Mouse (Mus musculus): ENCODE measurements around the gene Serpina3m. TPM values are rescaled to one million over a fixed set of nuclear protein-coding genes. Genes with fewer than 3 reads are reported as not detected.

Gene Serpina3m
- polyA plus RNA-seq (2014; fragmentation: Illumina TruSeq; extraction: RNeasy Lipid Tissue Mini Kit (QIAGEN cat#74804); ENCODE audit: low read depth, low replicate concordance): not detected

DNA sequence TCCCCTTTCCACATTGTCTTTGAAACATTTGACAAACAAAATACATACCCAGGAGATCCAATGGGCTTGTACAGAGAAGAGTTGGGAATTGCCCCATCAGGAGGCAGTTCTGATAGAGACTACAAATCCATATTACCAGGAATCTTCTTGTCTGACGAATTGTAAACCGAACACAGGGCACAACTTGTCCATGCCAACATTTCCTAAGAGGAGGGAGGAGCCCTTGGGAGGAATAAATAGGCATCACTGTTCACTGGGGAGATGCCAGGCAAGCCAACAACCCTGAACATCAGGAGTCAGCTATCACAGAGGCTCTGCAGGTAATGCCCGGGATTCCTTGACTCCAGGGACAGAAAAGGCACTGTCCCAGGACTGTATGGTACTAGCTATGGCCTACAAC lies at the start of gene Serpina3m, which contains the start of gene Serpina3k:
TSS of gene Serpina3m (plus strand) at position 261 of the 400 bp plus-strand sequence.
TSS of gene Serpina3k (plus strand) at position 261 of the 400 bp plus-strand sequence.

GRCm38 (mm10) chr12:104314253-104314652 lies 24.0 kb upstream of the Serpina3m start, which contains the start of gene Serpina3j:
Serpina3j (plus strand) TSS chr12:104314553.

DNA sequence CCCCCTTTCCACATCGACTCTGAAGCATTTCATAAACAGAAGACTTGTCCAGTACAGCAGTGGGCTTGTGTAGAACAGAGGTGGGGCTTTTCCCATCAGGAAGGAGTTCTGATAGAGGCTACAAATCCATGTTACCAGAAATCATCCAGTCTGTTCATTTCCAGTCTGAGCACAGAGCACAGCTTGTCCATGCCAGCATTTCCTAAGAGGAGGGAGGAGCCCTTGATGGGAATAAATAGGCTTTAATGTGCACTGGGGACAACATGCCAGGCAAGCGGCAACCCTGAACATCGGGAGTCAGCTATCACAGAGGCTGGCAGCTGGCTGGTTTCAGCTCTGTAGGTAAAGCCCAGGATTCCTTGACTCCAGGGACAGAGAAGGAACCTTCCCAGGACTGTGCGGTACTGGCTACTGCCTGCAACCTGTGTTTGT lies 68.2 kb downstream of the Serpina3m start, which contains the start of gene Serpina3n:
TSS of gene Serpina3n (plus strand) at position 276 of the 432 bp plus-strand sequence.

Other genes starting within 250 kb of the Serpina3m start
- not detected for gene Serpina5, start 237.4 kb upstream of the Serpina3m start, polyA plus RNA-seq (2014; fragmentation: Illumina TruSeq; extraction: RNeasy Lipid Tissue Mini Kit (QIAGEN cat#74804); ENCODE audit: low read depth, low replicate concordance)
- gene Serpina3a, start 225.8 kb upstream of the Serpina3m start, polyA plus RNA-seq (2014; fragmentation: Illumina TruSeq; extraction: RNeasy Lipid Tissue Mini Kit (QIAGEN cat#74804); ENCODE audit: low read depth, low replicate concordance): not detected
- not detected for gene Serpina3b, start 210.5 kb upstream of the Serpina3m start, polyA plus RNA-seq (2014; fragmentation: Illumina TruSeq; extraction: RNeasy Lipid Tissue Mini Kit (QIAGEN cat#74804); ENCODE audit: low read depth, low replicate concordance)
- 1.1 TPM for gene Serpina3c, start 184.6 kb upstream of the Serpina3m start, polyA plus RNA-seq (2014; fragmentation: Illumina TruSeq; extraction: RNeasy Lipid Tissue Mini Kit (QIAGEN cat#74804); ENCODE audit: low read depth, low replicate concordance)
- gene Serpina3f, start 123.9 kb upstream of the Serpina3m start, polyA plus RNA-seq (2014; fragmentation: Illumina TruSeq; extraction: RNeasy Lipid Tissue Mini Kit (QIAGEN cat#74804); ENCODE audit: low read depth, low replicate concordance): 0.79 TPM
- gene Serpina3g, start 102.2 kb upstream of the Serpina3m start, polyA plus RNA-seq (2014; fragmentation: Illumina TruSeq; extraction: RNeasy Lipid Tissue Mini Kit (QIAGEN cat#74804); ENCODE audit: low read depth, low replicate concordance): 2.8 TPM
- not detected for gene Serpina3i, start 75.4 kb upstream of the Serpina3m start, polyA plus RNA-seq (2014; fragmentation: Illumina TruSeq; extraction: RNeasy Lipid Tissue Mini Kit (QIAGEN cat#74804); ENCODE audit: low read depth, low replicate concordance)
- gene Serpina3j, start 23.9 kb upstream of the Serpina3m start, polyA plus RNA-seq (2014; fragmentation: Illumina TruSeq; extraction: RNeasy Lipid Tissue Mini Kit (QIAGEN cat#74804); ENCODE audit: low read depth, low replicate concordance): not detected
- gene Serpina3k, start within 50 bp of the Serpina3m start, polyA plus RNA-seq (2014; fragmentation: Illumina TruSeq; extraction: RNeasy Lipid Tissue Mini Kit (QIAGEN cat#74804); ENCODE audit: low read depth, low replicate concordance): not detected
- 6.3 TPM for gene Serpina3n, start 68.2 kb downstream of the Serpina3m start, polyA plus RNA-seq (2014; fragmentation: Illumina TruSeq; extraction: RNeasy Lipid Tissue Mini Kit (QIAGEN cat#74804); ENCODE audit: low read depth, low replicate concordance)
- not detected for gene Gsc, start 134.8 kb downstream of the Serpina3m start, polyA plus RNA-seq (2014; fragmentation: Illumina TruSeq; extraction: RNeasy Lipid Tissue Mini Kit (QIAGEN cat#74804); ENCODE audit: low read depth, low replicate concordance)

All from sigmoid colon, adult 10 weeks (tissue).